8 mouse cellular contexts compared by ENCODE assay signal in genomic region chr10:93291352-93291751, GRCm38 (mm10). TPM values are rescaled to one million over a fixed set of nuclear protein-coding genes. Genes with fewer than 3 reads are reported as not detected.
DNase-seq lines count a peak whose midpoint lies in the region; ATAC-seq and TF ChIP-seq lines count a peak whose summit lies in the region.

No protein-coding gene starts in this region.

- H3K4me1 ChIP-seq in heart, embryonic 13.5 days = peaks cover 67% of the 10 kb centered on the region

- TF ChIP-seq POLR2A in myocyte (IDR thresholded peaks at IDR 0.05; ENCODE audit: insufficient read length, low read depth) = no peak

- H3ac ChIP-seq in myocyte (ENCODE audit: control insufficient read depth, insufficient read length) = no peak overlapping the region

- peak; percentile 71 for DNase-seq in gastrocnemius, adult 2 months
- no peak for DNase-seq in gastrocnemius, postnatal 25 days
- DNase-seq in NIH3T3 (ENCODE audit: low read depth) = peak; percentile 83
- peak; percentile 69 to 77 for DNase-seq in cerebellum, postnatal 36 days
- DNase-seq in kidney, postnatal 4 days = peak; percentile 77 to 82
- DNase-seq in spleen, postnatal 4 days (ENCODE audit: low spot score in 2 of 2) = no peak

- intact Hi-C loops in gastrocnemius, adult 2 months (cut with DNase I) = loop anchor here (1.0 to 5.0 kb wide), 4 partner anchors 46 to 181 kb away; partner anchors contain the start of gene Cdk17

- no peaks in the 10 kb centered on the region for H3K27me3 ChIP-seq in heart, embryonic 13.5 days (replicated peaks)
- H3K27me3 ChIP-seq in myocyte (ENCODE audit: control insufficient read depth, insufficient read depth, insufficient read length) = no peaks in the 10 kb centered on the region

- H3K79me2 ChIP-seq in myocyte (ENCODE audit: control insufficient read depth, insufficient read depth) = peaks cover 52% of the 10 kb centered on the region

- H3K4me2 ChIP-seq in heart, embryonic 13.5 days = peak overlapping the region; percentile 47
- H3K4me2 ChIP-seq in myocyte (ENCODE audit: low read depth) = peak overlapping the region; percentile 54

- H3K36me3 ChIP-seq in heart, embryonic 13.5 days = peaks cover 6% of the 10 kb centered on the region; the same call in 1 of the 2 replicates
- H3K36me3 ChIP-seq in myocyte (ENCODE audit: control insufficient read depth, insufficient read depth) = no peaks in the 10 kb centered on the region

- H3K9ac ChIP-seq in heart, embryonic 13.5 days = 0 out of 2 replicates have a peak overlapping the region, but pooled peaks have one; percentile 16

- H3K4me3 ChIP-seq in gastrocnemius, adult 2 months = peak overlapping the region; percentile 16
- no peak overlapping the region for H3K4me3 ChIP-seq in heart, embryonic 13.5 days
- no peak overlapping the region for H3K4me3 ChIP-seq in myocyte

- 26% methylated on average over 7 of the region's 7 CpGs for WGBS in heart, embryonic 13.5 days

- peak overlapping the region; percentile 76 for H3K27ac ChIP-seq in gastrocnemius, adult 2 months
- H3K27ac ChIP-seq in heart, embryonic 13.5 days (replicated peaks) = peak overlapping the region; percentile 44

- ATAC-seq in heart, embryonic 13.5 days (ENCODE audit: extremely low read depth, insufficient number of reproducible peaks, low FRiP score, low TSS enrichment) = no peak; the same call in 1 of the 2 replicates

- peak; percentile 84 for TF ChIP-seq CTCF in gastrocnemius, adult 2 months (IDR thresholded peaks at IDR 0.05)

- H3K9me3 ChIP-seq in heart, embryonic 13.5 days = no peaks in the 10 kb centered on the region

TF ChIP-seq in myocyte, 11 proteins besides CTCF, POLR2A, EP300 and RAD21:
- TF ChIP-seq POLR2AphosphoS2 (IDR thresholded peaks at IDR 0.05; ENCODE audit: insufficient read length, low read depth) = peak; percentile 35
- no peak for TF ChIP-seq TCF3 (IDR thresholded peaks at IDR 0.05; ENCODE audit: insufficient read length, low read depth)
- TF ChIP-seq SRF (IDR thresholded peaks at IDR 0.05; ENCODE audit: control insufficient read depth, insufficient read length, low read depth) = peak; percentile 13

RNA-seq across cellular contexts. Expression of gene Elk3, which starts 19.6 kb away (rescaled TPM):
- 10 to 100 TPM; 11.7 to 14.2 TPM for total RNA-seq in gastrocnemius, adult 2 months (2021)
- 10 to 100 TPM; 13.5 to 16.6 TPM for total RNA-seq in gastrocnemius, postnatal 25 days (2021)
- polyA plus RNA-seq in heart, embryonic 13.5 days (2015; fragmentation: Nextera tagmentation; extraction: Ambion mirVana) = 34.5 and 38.3 TPM in 2 replicates
- polyA plus RNA-seq in myocyte (2012; fragmentation: generic; extraction: Trizol) = 28.4 TPM

Comparison
In these comparisons a context has a peak if more than half of its experiments do, and no peak if none do; other contexts are left out.
1. DNase-seq: peak in gastrocnemius, adult 2 months (single experiment), NIH3T3 (single experiment), cerebellum, postnatal 36 days (2 of 2) and kidney, postnatal 4 days (2 of 2); none in gastrocnemius, postnatal 25 days (single experiment) and spleen, postnatal 4 days (0 of 2).